Mouse (Mus musculus): Measurements from ENCODE around the gene Shbg. TPM values are rescaled to one million over a fixed set of nuclear protein-coding genes. Genes with fewer than 3 reads are reported as not detected.

The Shbg gene
- total RNA-seq (2021), result not detected

- intact Hi-C loops (cut with DNase I), result loop anchor here (10.0 kb wide), 1 partner anchor 353 kb away; no protein-coding TSS in a partner anchor
- DNase-seq (ENCODE audit: low spot score), result no peak
Measured at GRCm38 (mm10) chr11:69617805-69618204, at the start of gene Shbg. Gene Shbg, minus strand, starts transcription at chr11:69617905.

GRCm38 (mm10) chr11:69666665-69667005, 48.9 kb upstream of the Shbg start:
- intact Hi-C loops (cut with DNase I), result no loop called here

DNA sequence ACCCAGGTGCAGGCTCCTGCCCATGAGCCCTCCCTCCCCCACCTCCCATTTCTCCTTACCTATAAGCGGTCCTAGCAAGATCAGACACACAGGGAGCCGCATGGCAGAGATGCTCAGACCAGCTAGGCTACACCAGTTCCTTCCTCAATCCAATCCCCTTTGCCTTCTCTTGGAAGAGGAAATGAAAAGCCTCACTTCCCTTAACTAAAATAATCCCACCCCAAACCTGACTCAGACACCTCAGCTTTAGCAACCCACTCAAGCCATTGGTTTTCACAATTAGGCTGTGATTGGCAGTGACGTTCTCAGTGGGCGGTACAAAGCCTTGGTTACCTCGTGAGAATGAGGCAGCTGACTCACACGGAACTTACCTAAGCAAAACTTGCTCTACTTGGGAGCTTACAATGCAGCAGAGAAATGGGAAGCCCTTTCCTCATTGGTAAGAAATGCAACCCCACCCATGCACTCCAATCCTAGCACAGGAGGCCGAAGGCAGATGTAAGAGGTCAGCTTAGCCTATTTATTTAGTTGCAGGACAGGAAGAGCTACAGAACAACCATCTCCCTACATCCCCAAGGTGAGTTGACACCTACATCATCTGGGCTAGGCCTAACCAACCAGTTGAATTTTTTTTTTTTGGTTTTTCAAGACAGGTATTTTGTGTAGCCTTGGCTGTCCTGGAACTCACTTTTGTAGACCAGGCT, 48.4 kb upstream of the Shbg start, which contains the start of gene Cd68:
Cd68 (minus strand) TSS at position 193 of the 704 bp plus-strand sequence.
- peak; percentile 46 for DNase-seq (ENCODE audit: low spot score)
- intact Hi-C loops (cut with DNase I), result no loop called here

More at GRCm38 (mm10) chr11:69666665-69667005, 48.9 kb upstream of the Shbg start:
- DNase-seq (ENCODE audit: low spot score), result no peak

DNA sequence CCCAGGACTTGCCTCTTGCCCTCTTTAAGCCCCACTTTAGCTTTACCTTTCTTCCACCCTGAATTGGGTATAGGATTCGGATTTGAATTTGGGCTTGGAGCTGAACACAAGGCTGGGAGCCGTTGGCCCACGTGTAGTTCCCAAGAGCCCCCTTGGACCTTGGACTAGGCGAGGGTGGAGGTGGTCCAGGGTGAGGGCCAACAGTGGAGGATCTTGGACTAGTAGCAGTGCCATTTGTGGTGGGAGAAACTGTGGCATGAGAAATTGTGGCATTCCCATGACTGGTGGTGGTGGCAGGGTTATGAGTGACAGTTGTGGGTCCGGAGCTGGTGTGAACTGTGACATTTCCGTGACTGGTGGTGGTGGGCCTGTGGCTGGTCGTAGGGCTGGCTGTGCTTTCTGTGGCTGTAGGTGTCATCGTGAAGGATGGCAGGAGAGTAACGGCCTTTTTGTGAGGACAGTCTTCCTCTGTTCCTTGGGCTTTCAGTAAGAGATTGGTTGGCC, 47.8 kb upstream of the Shbg start:
- intact Hi-C loops (cut with DNase I), result no loop called here
- DNase-seq (ENCODE audit: low spot score), result no peak

DNA sequence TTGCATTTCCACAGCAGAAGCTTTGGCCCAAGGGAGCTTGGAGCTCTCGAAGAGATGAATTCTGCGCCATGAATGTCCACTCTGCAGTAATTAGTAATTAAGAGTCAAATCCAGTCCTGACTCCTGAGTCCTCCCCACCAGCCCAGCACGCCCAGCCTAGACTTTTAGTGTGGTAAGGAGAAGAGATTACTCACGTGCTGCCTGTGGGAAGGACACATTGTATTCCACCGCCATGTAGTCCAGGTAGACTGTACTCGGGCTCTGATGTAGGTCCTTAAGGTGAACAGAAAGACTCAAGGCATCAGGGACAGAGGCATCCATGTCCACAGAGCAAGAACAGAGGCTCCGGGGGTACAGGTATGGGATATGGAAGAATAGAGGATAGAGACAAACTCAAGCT, 47.1 kb upstream of the Shbg start:
- DNase-seq (ENCODE audit: low spot score), result no peak
- intact Hi-C loops (cut with DNase I), result no loop called here

GRCm38 (mm10) chr11:69663795-69664194, 46.1 kb upstream of the Shbg start:
- intact Hi-C loops (cut with DNase I), result no loop called here
- DNase-seq (ENCODE audit: low spot score), result no peak

DNA sequence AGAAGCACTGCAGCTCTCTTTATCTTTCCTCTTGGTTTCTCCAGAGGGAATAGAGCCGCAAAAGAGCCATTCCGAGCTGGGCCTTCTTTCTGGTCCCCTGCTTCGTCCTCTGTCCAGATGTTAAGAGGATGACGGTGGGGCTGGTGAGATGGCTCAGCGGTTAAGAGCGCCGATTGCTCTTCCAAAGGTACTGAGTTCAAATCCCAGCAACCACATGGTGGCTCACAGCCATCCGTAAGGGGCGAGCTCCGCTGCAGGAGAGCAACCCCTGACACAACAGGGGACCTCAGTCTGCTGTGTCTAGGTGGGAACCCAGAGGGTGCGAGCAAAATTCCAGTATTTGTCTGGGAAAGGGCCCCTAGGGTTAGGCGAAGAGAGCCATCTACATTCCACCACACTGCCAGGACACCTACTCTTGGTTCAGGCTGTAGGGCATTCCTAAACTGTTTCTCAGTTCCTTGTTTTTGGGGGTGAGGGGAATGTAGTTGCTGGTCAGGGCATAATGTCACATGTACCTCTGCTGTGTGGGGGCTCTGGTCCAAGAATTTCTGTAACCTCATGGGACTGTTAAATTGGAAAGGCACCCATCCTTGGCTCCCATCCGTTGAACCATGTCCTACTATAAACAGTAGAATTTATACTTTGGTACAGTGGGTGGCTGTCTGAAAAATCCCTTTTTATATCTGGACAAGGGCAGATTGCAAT, 45.4 kb upstream of the Shbg start:
- intact Hi-C loops (cut with DNase I), result no loop called here
- DNase-seq (ENCODE audit: low spot score), result no peak

DNA sequence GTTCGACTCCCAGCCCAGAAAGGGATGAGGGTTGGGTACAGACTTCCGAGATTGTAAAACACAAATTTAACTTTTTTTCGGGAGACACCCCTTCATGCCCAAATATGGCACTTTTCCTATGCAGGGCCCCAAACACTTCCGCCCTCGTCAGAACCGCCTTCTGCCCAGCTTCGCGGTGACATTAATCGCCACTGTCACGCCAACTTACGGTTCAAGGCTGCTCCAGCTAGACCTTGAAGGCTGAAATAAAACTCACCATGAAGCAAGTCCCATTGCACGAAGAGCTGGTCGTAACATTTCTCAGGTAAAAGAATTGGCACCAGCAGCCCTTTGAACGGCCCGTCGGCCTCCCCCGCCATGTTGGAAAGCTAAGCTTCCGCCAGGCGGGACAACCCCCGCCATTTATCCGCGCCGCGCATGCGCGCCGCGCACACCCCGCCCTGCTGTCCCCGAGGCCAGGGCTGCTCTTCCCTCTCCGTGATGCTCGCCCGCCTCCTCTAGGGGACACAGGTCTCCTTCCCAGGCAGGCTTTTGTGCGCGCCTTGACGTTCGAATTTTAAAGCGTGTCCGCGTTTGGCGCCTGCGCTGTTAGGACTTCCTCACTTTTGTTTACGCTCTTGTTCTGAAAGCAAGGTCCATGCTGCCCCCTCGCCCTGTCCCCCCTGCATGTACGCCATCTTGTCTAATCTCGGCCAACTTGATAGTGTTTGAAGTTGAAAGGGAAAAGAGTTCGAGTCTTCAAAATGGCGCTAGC, 44.7 kb upstream of the Shbg start, which contains the start of gene Mpdu1:
Mpdu1 (minus strand) TSS at position 430 of the 754 bp plus-strand sequence.
- peak; percentile 94 for DNase-seq (ENCODE audit: low spot score)
- intact Hi-C loops (cut with DNase I), result no loop called here

DNA sequence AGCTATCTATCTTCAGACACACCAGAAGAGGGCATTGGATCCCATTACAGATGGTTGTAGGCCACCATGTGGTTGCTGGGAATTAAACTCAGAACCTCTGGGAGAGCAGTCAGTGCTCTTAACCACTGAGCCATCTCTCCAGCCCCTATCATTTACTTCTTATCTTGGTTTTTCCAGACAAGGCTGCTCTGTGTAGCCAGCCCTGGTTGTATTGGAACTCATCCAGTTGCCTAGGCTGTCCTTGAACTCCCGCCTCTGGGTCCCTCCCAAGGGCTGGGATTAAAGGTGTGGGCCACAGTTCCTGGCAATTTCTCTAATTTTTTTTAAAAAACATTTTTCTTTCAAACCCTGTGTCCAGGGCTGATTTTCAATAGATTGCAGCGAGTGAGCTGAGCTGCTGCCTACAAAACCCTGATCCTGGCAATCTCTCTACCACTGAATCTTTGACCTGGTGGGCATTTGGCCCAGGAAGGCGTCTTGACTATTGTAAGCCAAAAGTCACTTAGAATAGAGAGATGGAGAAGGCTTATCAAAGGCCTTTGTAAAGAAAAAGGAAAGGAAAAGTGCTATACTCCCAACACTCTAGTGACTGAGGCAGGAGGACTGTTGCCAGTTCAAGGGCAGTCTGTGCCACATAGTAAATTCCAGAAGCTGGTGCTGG, 43.6 kb upstream of the Shbg start:
- intact Hi-C loops (cut with DNase I), result no loop called here

GRCm38 (mm10) chr11:69657462-69657881, 39.8 kb upstream of the Shbg start:
- intact Hi-C loops (cut with DNase I), result loop anchor here (1.0 to 10.0 kb wide), 2 partner anchors 28 to 217 kb away; partner anchors contain the start of gene Tmem95
- DNase-seq (ENCODE audit: low spot score), result no peak

More for the DNA sequence above, 43.6 kb upstream of the Shbg start:
- DNase-seq (ENCODE audit: low spot score), result no peak

- intact Hi-C loops (cut with DNase I), result loop anchor here (1.0 to 10.0 kb wide), 2 partner anchors 28 to 218 kb away; partner anchors contain the start of gene Tmem95
- DNase-seq (ENCODE audit: low spot score), result no peak
Measured at GRCm38 (mm10) chr11:69656617-69657461, 39.1 kb upstream of the Shbg start.

GRCm38 (mm10) chr11:69656065-69656455, 38.4 kb upstream of the Shbg start:
- DNase-seq (ENCODE audit: low spot score), result no peak
- intact Hi-C loops (cut with DNase I), result loop anchor here (10.0 kb wide), 1 partner anchor 219 kb away; the partner anchor contains the start of gene Tmem95

- intact Hi-C loops (cut with DNase I), result loop anchor here (2.0 to 10.0 kb wide), 2 partner anchors 99 to 219 kb away; partner anchors contain the start of gene Tmem95
Measured at GRCm38 (mm10) chr11:69655264-69656064, 37.8 kb upstream of the Shbg start, which contains the start of gene Sox15. Gene Sox15, plus strand, starts transcription at chr11:69655314.

GRCm38 (mm10) chr11:69654760-69655159, 37.1 kb upstream of the Shbg start:
- intact Hi-C loops (cut with DNase I), result loop anchor here (2.0 to 10.0 kb wide), 2 partner anchors 100 to 220 kb away; partner anchors contain the start of gene Tmem95
- DNase-seq (ENCODE audit: low spot score), result no peak

More at GRCm38 (mm10) chr11:69655264-69656064, 37.8 kb upstream of the Shbg start, which contains the start of gene Sox15:
- no peak for DNase-seq (ENCODE audit: low spot score)

- no peak for DNase-seq (ENCODE audit: low spot score)
- intact Hi-C loops (cut with DNase I), result loop anchor here (10.0 kb wide), 1 partner anchor 221 kb away; the partner anchor contains the start of gene Tmem95
Measured at GRCm38 (mm10) chr11:69653399-69653798, 35.7 kb upstream of the Shbg start.

DNA sequence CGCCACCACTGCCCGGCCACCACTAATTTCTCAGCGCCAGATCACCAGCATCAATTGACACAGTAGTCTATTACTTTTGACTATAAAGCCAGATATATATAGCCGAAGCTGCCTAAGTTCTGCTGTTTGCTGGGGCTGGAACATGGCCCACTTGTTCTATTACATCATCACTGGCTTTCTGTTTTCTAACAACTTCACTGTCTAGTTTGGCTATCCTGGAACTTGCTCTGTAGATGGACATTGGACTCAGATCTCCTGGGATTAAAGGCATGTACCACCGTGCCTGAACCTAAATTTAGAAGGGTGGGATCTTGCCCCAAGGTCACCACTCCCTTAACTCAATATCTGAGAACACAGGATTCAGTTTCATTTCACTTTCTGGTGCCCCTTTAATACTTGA, 28.2 kb upstream of the Shbg start:
- DNase-seq (ENCODE audit: low spot score), result no peak
- intact Hi-C loops (cut with DNase I), result no loop called here

DNA sequence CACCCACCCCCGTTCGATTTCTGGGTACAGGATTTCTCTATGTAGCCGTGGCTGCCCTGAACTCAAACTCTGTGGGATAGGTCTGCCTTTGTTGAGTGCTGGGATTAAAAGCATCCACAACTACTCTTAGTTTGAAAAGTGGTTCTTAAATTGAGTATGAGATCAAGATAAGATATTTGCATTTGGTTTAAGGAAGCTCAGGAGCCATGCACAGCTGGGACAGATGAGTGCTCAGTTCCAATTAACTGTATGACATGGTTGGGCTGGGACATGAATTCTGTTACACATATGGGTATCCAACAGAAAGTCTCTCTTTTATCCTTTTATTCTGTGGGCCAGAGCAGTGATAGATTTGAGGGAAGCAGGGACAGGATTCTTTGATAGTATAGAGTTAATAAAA, 17.8 kb upstream of the Shbg start:
- no peak for DNase-seq (ENCODE audit: low spot score)
- intact Hi-C loops (cut with DNase I), result no loop called here
